In genomic region chr2:93944855-93945254, GRCm38 (mm10) we compare ENCODE assay signal across 19 mouse cellular contexts. TPM values are rescaled to one million over a fixed set of nuclear protein-coding genes. Genes with fewer than 3 reads are reported as not detected.
"Had no signal": no experiment of that assay in that cellular context is flagged by ENCODE, and none has a peak within 500 bp of the region (broad histone marks: within the 10 kb centered on the region; RNA-seq: fewer than 3 reads in every experiment).

No protein-coding gene starts in this region.

- H3K27me3 ChIP-seq: neural tube, embryonic 15.5 days; stomach, embryonic 15.5 days had no signal

- DNase-seq: retina, postnatal 1 day; right cerebral cortex, adult 18-20 months; right cerebral cortex, postnatal 14 days; right cerebral cortex, postnatal 25 days; right cerebral cortex, postnatal 4 days; spleen, adult 18-20 months; thymus, adult 18-20 months; thymus, adult 2 months; thymus, postnatal 36 days had no signal

- H3K36me3 ChIP-seq: neural tube, embryonic 15.5 days; stomach, embryonic 15.5 days had no signal

- H3K9me3 ChIP-seq: neural tube, embryonic 15.5 days; stomach, embryonic 15.5 days had no signal

- H3K27ac ChIP-seq: neural tube, embryonic 15.5 days; stomach, embryonic 15.5 days; stomach, postnatal 0 days had no signal

- H3K9ac ChIP-seq: neural tube, embryonic 15.5 days; stomach, embryonic 15.5 days had no signal

- H3K4me2 ChIP-seq: neural tube, embryonic 15.5 days; stomach, embryonic 15.5 days had no signal

- H3K4me3 ChIP-seq: neural tube, embryonic 15.5 days; stomach, embryonic 15.5 days had no signal

RNA-seq across cellular contexts. Expression of gene Gm27027, which starts 51.3 kb away (rescaled TPM):
- polyA plus RNA-seq: neural tube, embryonic 14.5 days; neural tube, embryonic 15.5 days; spleen, adult 2 months; stomach, embryonic 14.5 days; stomach, embryonic 15.5 days; stomach, embryonic 16.5 days; stomach, postnatal 0 days; testis, adult 2 months; thymus, adult 2 months; thymus, postnatal 0 days; urinary bladder, adult 2 months had no signal
